Mouse (Mus musculus) brain, embryonic 14.5 days (tissue): ENCODE measurements around the gene Spaca7. TPM values are rescaled to one million over a fixed set of nuclear protein-coding genes. Genes with fewer than 3 reads are reported as not detected.

ENCODE experiments used
- DNase-seq: peaks from one replicate; pipeline ENCODE4 v3.0.0-alpha.2; 2011; ENCODE audit warnings: low read depth
- CTCF ChIP-seq: fragments of 200-500 bp; IDR thresholded peaks from 2 replicates; pipeline ENCODE4 v1.5.1; 2012; ENCODE audit warnings: inconsistent platforms, mild to moderate bottlenecking, moderate library complexity, borderline replicate concordance; ENCODE audit not compliant: insufficient read depth, insufficient read length; ENCODE audit errors: extremely low read depth
- POLR2A ChIP-seq: fragments of 200-500 bp; IDR thresholded peaks from 2 replicates; pipeline ENCODE4 v1.6.1; 2012; ENCODE audit warnings: mild to moderate bottlenecking, inconsistent platforms, borderline replicate concordance; ENCODE audit not compliant: poor library complexity, insufficient read depth, insufficient read length, severe bottlenecking; ENCODE audit errors: extremely low read depth
- polyA plus RNA-seq: library from polyadenylated mRNA; depleted of rRNA; stranded (reverse); fragments of >200 nt; gene quantifications from 2 replicates; pipeline ENCODE4 v1.2.3, GENCODE M21; 2012; rRNA removed

Gene Spaca7
- polyA plus RNA-seq, 1 experiment = not detected

DNA sequence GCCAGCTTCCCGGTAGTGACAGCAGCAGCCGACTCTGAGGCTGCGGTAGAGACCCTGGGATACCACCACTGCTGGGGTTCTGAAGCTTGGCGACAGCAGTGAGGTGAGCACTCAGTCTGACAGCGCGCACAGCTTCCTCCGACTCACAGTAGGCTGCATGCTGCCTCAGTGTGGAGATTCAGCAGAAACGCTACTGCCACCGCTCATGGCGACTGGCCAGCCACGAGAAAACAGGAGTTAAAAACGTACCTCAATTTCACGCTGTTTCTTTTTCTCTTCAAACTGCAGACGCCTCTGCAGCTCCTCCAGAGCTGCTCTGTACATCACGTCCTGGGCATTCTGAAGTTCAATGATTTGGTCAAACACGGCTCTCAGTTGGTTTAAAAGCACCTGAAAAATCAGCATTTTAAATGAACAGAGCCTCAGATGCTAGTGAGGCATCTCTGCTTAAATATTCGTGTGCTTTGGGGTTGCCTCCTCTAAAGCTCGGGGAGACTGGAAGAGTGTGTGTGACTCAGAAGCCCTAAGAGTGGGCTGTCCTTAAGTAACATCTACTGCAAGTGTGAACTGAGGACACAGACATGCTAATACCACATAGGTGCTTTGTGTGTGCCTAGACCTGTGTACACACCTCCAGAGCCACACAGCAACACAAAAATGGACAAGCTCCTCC lies 48.9 kb downstream of the Spaca7 start:
- no peak for DNase-seq
- TF ChIP-seq POLR2A (no peak), CTCF (no peak)

GRCm38 (mm10) chr8:12625890-12626289 lies 53.1 kb downstream of the Spaca7 start:
- DNase-seq = no peak
- no peak for TF ChIP-seq CTCF
- no peak for TF ChIP-seq POLR2A

GRCm38 (mm10) chr8:12629079-12629478 lies 56.2 kb downstream of the Spaca7 start:
- DNase-seq = peak; percentile 77
- TF ChIP-seq CTCF (peak; percentile 85), POLR2A (no peak)

DNA sequence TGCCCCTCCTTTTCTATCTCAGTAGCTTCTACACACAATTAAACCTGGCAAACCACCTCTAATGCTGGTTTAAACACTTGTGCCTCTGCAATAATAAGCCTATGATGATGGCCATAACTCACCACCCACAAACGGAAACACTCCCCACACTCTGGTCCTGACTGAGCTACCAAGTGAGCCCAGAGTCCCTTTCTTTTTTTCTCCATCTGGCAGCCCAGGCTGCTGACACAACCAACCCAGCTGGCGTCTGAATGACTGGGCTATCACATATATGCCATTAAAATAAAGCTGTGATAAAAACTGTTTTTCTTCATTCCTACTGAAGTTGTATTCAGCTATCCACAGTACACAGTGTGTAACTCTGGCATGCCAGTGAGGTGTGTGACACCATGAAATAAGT lies 62.5 kb downstream of the Spaca7 start:
- no peak for TF ChIP-seq POLR2A
- TF ChIP-seq CTCF = no peak
- no peak for DNase-seq

GRCm38 (mm10) chr8:12638446-12638845 lies 65.6 kb downstream of the Spaca7 start:
- DNase-seq = no peak
- TF ChIP-seq POLR2A (no peak), CTCF (no peak)

DNA sequence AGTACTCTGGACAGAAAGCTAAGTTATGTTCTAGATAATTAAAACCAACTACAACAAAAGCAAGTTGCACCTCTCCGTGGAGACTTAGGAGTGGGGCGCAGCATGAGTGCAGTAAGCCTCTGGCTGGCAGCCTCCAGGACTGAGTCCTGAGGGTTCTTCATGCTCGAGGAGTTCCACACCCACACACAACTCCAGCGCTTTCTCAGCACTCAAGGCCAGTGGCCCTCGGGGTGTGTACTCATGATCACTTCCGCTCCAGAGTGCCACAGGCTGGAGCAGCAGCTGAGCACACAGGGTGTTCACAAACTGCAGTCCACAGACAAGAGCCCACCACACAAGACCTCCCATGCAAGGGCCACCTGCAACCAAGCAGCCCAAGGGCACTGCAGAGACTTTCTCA lies 68.7 kb downstream of the Spaca7 start:
- TF ChIP-seq CTCF (no peak), POLR2A (no peak)
- no peak for DNase-seq

- no peak for TF ChIP-seq CTCF
- no peak for TF ChIP-seq POLR2A
- no peak for DNase-seq
These were observed 71.5 kb downstream of the Spaca7 start for GRCm38 (mm10) chr8:12644341-12644740.

GRCm38 (mm10) chr8:12644894-12645293 lies 72.1 kb downstream of the Spaca7 start:
- peak; percentile 4 for DNase-seq
- peak; percentile 3; the same call in 1 of the 2 replicates for TF ChIP-seq CTCF
- no peak for TF ChIP-seq POLR2A

GRCm38 (mm10) chr8:12646536-12646935 lies 73.7 kb downstream of the Spaca7 start:
- no peak for DNase-seq
- TF ChIP-seq CTCF = no peak
- no peak for TF ChIP-seq POLR2A

DNA sequence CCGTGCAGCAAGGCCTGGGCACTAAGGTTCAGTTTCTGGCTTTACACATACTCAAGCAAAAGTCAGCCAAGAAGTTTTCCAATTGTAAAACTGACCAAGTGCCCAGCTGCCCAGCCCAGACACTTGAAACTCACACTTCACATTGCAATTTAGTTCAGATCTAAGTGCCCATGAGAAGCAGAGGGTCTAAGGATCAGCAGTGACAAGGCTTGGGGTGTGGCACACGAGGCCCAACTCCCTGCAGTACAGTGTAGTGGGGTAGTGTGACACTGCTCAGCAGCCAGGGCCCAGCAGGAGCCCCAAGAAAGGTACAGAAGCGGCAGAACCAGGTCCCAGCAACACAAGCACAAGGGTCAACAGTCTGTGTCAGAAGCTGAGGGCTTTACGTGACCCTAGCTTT lies 76.1 kb downstream of the Spaca7 start:
- no peak for DNase-seq
- TF ChIP-seq CTCF = no peak
- no peak for TF ChIP-seq POLR2A

Other genes starting within 250 kb of the Spaca7 start
- 23.5 and 30.1 TPM in 2 replicates for gene Sox1, start 177.7 kb upstream of the Spaca7 start, polyA plus RNA-seq
- gene Tubgcp3, start 99.2 kb downstream of the Spaca7 start, polyA plus RNA-seq = 64.1 and 82.9 TPM in 2 replicates
- gene Atp11a, start 184.0 kb downstream of the Spaca7 start, polyA plus RNA-seq = 56.0 and 57.7 TPM in 2 replicates